Mouse (Mus musculus) forebrain, embryonic 12.5 days (tissue): Measurements from ENCODE around the gene Cyp2j12. TPM values are rescaled to one million over a fixed set of nuclear protein-coding genes. Genes with fewer than 3 reads are reported as not detected.
"Not testable (repeated sequence)": the region's sequence is repeated elsewhere in the genome, so short reads cannot be mapped to it uniquely, and the experiment has no call there.

Experiments used
- ATAC-seq: fragments of 200-750 bp; cut with Nextera tagmentation; 2 replicates; pipeline ENCODE4 v1.8.0; 2017; ENCODE audit warnings: moderate TSS enrichment; ENCODE audit not compliant: low FRiP score
- H3K27ac ChIP-seq: fragments of 300-500 bp; sonication (generic); 2 replicates; pipeline ENCODE4 v1.5.1; 2016; ENCODE audit warnings: mild to moderate bottlenecking
- H3K27me3 ChIP-seq: fragments of 300-500 bp; sonication (generic); 2 replicates; pipeline ENCODE4 v1.6.1; 2016; ENCODE audit warnings: mild to moderate bottlenecking
- H3K36me3 ChIP-seq: fragments of 300-500 bp; sonication (generic); replicated peaks from 2 replicates; pipeline ENCODE4 v1.6.1; 2016; ENCODE audit warnings: mild to moderate bottlenecking
- H3K4me1 ChIP-seq: fragments of 300-500 bp; sonication (generic); 2 replicates; pipeline ENCODE4 v1.6.1; 2016
- H3K4me2 ChIP-seq: fragments of 300-500 bp; sonication (generic); 2 replicates; pipeline ENCODE4 v1.6.1; 2016; ENCODE audit warnings: mild to moderate bottlenecking, moderate library complexity
- H3K4me3 ChIP-seq: fragments of 300-500 bp; sonication (generic); replicated peaks from 2 replicates; pipeline ENCODE4 v1.5.1; 2016; ENCODE audit warnings: mild to moderate bottlenecking
- H3K9ac ChIP-seq: fragments of 300-500 bp; sonication (generic); 2 replicates; pipeline ENCODE4 v1.6.1; 2016; ENCODE audit warnings: mild to moderate bottlenecking
- H3K9me3 ChIP-seq: fragments of 300-500 bp; sonication (generic); 2 replicates; pipeline ENCODE4 v1.6.1; 2016
- WGBS: fragments of 180-500 bp; shearing (Covaris S2); methylation state at CpG from one replicate; pipeline ENCODE4 v1.1.7; 2016; 5-methylcytosine and 5-hydroxymethylcytosine counted together
- polyA plus RNA-seq: library from polyadenylated mRNA; unstranded; fragments of >200 nt; fragmentation: Nextera tagmentation; extraction: Ambion mirVana; gene quantifications from 2 replicates; pipeline ENCODE4 v1.2.1, GENCODE M21; 2016

Cyp2j12 gene
- polyA plus RNA-seq, result not detected in 2 replicates

GRCm38 (mm10) chr4:96140732-96141467, at the start of gene Cyp2j12:
Cyp2j12 (minus strand) TSS chr4:96141152.
- Histone ChIP-seq H3K27ac (no peak within 1 kb of the TSS), H3K27me3 (no peaks in the 10 kb centered on the region), H3K36me3 (no peaks in the 10 kb centered on the region), H3K9ac (no peak within 1 kb of the TSS), H3K4me2 (no peak within 1 kb of the TSS), H3K4me3 (no peak within 1 kb of the TSS), H3K4me1 (no peaks in the 10 kb centered on the region), H3K9me3 (no peaks in the 10 kb centered on the region)
- ATAC-seq, result no peak
- WGBS, result 70% methylated on average over 7 of the region's 7 CpGs

GRCm38 (mm10) chr4:96189321-96189720, 48.4 kb upstream of the Cyp2j12 start:
- H3K4me2 ChIP-seq, H3K4me3 ChIP-seq, ATAC-seq, H3K36me3 ChIP-seq, H3K9me3 ChIP-seq, H3K4me1 ChIP-seq, H3K27me3 ChIP-seq, H3K27ac ChIP-seq, H3K9ac ChIP-seq: not testable (repeated sequence)
- WGBS, result 96% methylated on average over 5 of the region's 5 CpGs

GRCm38 (mm10) chr4:96188671-96189070, 47.7 kb upstream of the Cyp2j12 start:
- H3K4me1 ChIP-seq, H3K9me3 ChIP-seq, H3K27ac ChIP-seq, H3K4me2 ChIP-seq, H3K9ac ChIP-seq, H3K27me3 ChIP-seq, H3K36me3 ChIP-seq, H3K4me3 ChIP-seq, ATAC-seq: not testable (repeated sequence)
- WGBS, result 86% methylated on average over 2 of the region's 2 CpGs

- H3K36me3 ChIP-seq, H3K4me1 ChIP-seq, H3K9me3 ChIP-seq, H3K27ac ChIP-seq, H3K4me2 ChIP-seq, H3K9ac ChIP-seq, H3K4me3 ChIP-seq, ATAC-seq, H3K27me3 ChIP-seq: not testable (repeated sequence)
- 88% methylated on average over 2 of the region's 2 CpGs for WGBS
These were observed 47.2 kb upstream of the Cyp2j12 start for GRCm38 (mm10) chr4:96188146-96188545.

- not testable (repeated sequence) for H3K27me3 ChIP-seq, ATAC-seq, H3K4me2 ChIP-seq, H3K9me3 ChIP-seq, H3K36me3 ChIP-seq, H3K4me1 ChIP-seq, H3K4me3 ChIP-seq, H3K9ac ChIP-seq, H3K27ac ChIP-seq
- WGBS, result 79% methylated on average over 2 of the region's 2 CpGs
These were observed 43.8 kb upstream of the Cyp2j12 start for GRCm38 (mm10) chr4:96184716-96185115.

- Histone ChIP-seq H3K27ac (no peak overlapping the region), H3K4me3 (no peak overlapping the region), H3K4me2 (no peak overlapping the region), H3K4me1 (no peaks in the 10 kb centered on the region), H3K9me3 (no peaks in the 10 kb centered on the region), H3K27me3 (no peaks in the 10 kb centered on the region), H3K9ac (no peak overlapping the region), H3K36me3 (no peaks in the 10 kb centered on the region)
- ATAC-seq, result no peak
- WGBS, result 89% methylated on average over 1 of the region's 1 CpGs
These were observed 21.9 kb upstream of the Cyp2j12 start for GRCm38 (mm10) chr4:96162839-96163238.

- no peaks in the 10 kb centered on the region for H3K27me3 ChIP-seq
- WGBS, result 93% methylated on average over 1 of the region's 1 CpGs
- no peak for ATAC-seq
These were observed 20.6 kb upstream of the Cyp2j12 start for GRCm38 (mm10) chr4:96161575-96161974.

GRCm38 (mm10) chr4:96139226-96139625, 1.7 kb downstream of the Cyp2j12 start:
- ATAC-seq, result no peak
- WGBS, result 85% methylated on average over 1 of the region's 1 CpGs

More at GRCm38 (mm10) chr4:96161575-96161974, 20.6 kb upstream of the Cyp2j12 start:
- H3K9me3 ChIP-seq, result no peaks in the 10 kb centered on the region
- H3K27ac ChIP-seq, result no peak overlapping the region
- no peaks in the 10 kb centered on the region for H3K36me3 ChIP-seq
- no peak overlapping the region for H3K4me2 ChIP-seq
- no peak overlapping the region for H3K4me3 ChIP-seq
- no peaks in the 10 kb centered on the region for H3K4me1 ChIP-seq
- H3K9ac ChIP-seq, result no peak overlapping the region

GRCm38 (mm10) chr4:96134246-96134645, 6.7 kb downstream of the Cyp2j12 start:
- no peak for ATAC-seq
- Histone ChIP-seq H3K9me3 (no peaks in the 10 kb centered on the region), H3K4me1 (no peaks in the 10 kb centered on the region), H3K9ac (no peak overlapping the region), H3K27ac (no peak overlapping the region), H3K27me3 (no peaks in the 10 kb centered on the region), H3K4me3 (no peak overlapping the region), H3K4me2 (no peak overlapping the region), H3K36me3 (no peaks in the 10 kb centered on the region)
- WGBS, result 82% methylated on average over 3 of the region's 3 CpGs

More at GRCm38 (mm10) chr4:96139226-96139625, 1.7 kb downstream of the Cyp2j12 start:
- no peak overlapping the region for H3K27ac ChIP-seq
- H3K4me3 ChIP-seq, result no peak overlapping the region
- no peak overlapping the region for H3K4me2 ChIP-seq
- H3K36me3 ChIP-seq, result no peaks in the 10 kb centered on the region
- H3K9me3 ChIP-seq, result no peaks in the 10 kb centered on the region
- H3K4me1 ChIP-seq, result no peaks in the 10 kb centered on the region
- H3K9ac ChIP-seq, result no peak overlapping the region
- no peaks in the 10 kb centered on the region for H3K27me3 ChIP-seq

- H3K36me3 ChIP-seq, result no peaks in the 10 kb centered on the region
- no peak for ATAC-seq
- H3K4me3 ChIP-seq, result no peak overlapping the region
- no peaks in the 10 kb centered on the region for H3K27me3 ChIP-seq
- no peak overlapping the region for H3K27ac ChIP-seq
- 71% methylated on average over 2 of the region's 2 CpGs for WGBS
- no peaks in the 10 kb centered on the region for H3K4me1 ChIP-seq
- H3K4me2 ChIP-seq, result no peak overlapping the region
- H3K9me3 ChIP-seq, result no peaks in the 10 kb centered on the region
- H3K9ac ChIP-seq, result no peak overlapping the region
These were observed 44.1 kb downstream of the Cyp2j12 start for GRCm38 (mm10) chr4:96096841-96097240.

GRCm38 (mm10) chr4:96091869-96092268, 49.1 kb downstream of the Cyp2j12 start:
- no peak for ATAC-seq
- Histone ChIP-seq H3K4me1 (0 out of 2 replicates have a peak, but pooled peaks cover 3% of the 10 kb centered on the region), H3K27ac (no peak overlapping the region), H3K4me3 (no peak overlapping the region), H3K27me3 (no peaks in the 10 kb centered on the region), H3K36me3 (no peaks in the 10 kb centered on the region), H3K9me3 (no peaks in the 10 kb centered on the region), H3K4me2 (no peak overlapping the region), H3K9ac (no peak overlapping the region)

GRCm38 (mm10) chr4:96089356-96090048, 51.5 kb downstream of the Cyp2j12 start:
- not testable (repeated sequence) for H3K9ac ChIP-seq, H3K9me3 ChIP-seq, ATAC-seq, H3K27me3 ChIP-seq, H3K36me3 ChIP-seq, H3K27ac ChIP-seq, H3K4me1 ChIP-seq, H3K4me3 ChIP-seq, H3K4me2 ChIP-seq
- WGBS, result 27% methylated on average over 6 of the region's 6 CpGs

GRCm38 (mm10) chr4:96078308-96078707, 62.6 kb downstream of the Cyp2j12 start:
- Histone ChIP-seq H3K4me3 (no peak overlapping the region), H3K4me2 (no peak overlapping the region), H3K9me3 (no peaks in the 10 kb centered on the region), H3K9ac (no peak overlapping the region), H3K36me3 (no peaks in the 10 kb centered on the region), H3K27ac (no peak overlapping the region), H3K27me3 (no peaks in the 10 kb centered on the region), H3K4me1 (peaks cover 12% of the 10 kb centered on the region)
- ATAC-seq, result no peak
